Mouse (Mus musculus) fibroblast of lung, adult 2 months (primary cell): ENCODE measurements around the gene Fam117b.

Source experiments
- DNase-seq: peaks from one replicate; pipeline ENCODE4 v3.0.0-alpha.2; 2011; ENCODE audit warnings: low read depth

The Fam117b gene

GRCm38 (mm10) chr1:59913195-59913868 lies 526 bp downstream of the Fam117b start:
- DNase-seq: no peak

DNA sequence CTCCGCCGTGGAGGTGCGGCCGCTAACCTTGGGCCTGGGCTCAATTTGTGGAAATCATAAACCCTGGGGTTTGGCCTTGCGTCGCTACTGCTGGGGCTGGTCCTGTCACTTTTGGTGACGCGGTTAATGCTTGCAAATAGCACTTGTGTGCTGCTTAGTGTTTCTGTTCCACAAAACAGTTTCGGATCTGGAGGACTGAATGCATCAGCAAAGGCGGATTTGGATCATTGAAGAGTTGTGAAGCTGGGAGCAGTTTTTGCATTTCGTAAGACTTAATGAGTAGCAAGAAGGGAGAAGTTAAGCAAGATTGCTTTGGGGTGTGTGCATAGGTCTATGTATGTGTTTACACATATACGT lies 1.0 kb downstream of the Fam117b start:
- no peak for DNase-seq

GRCm38 (mm10) chr1:59914799-59915198 lies 2.0 kb downstream of the Fam117b start:
- no peak for DNase-seq

- DNase-seq: no peak
These were observed 3.2 kb downstream of the Fam117b start for GRCm38 (mm10) chr1:59915843-59916610.

GRCm38 (mm10) chr1:59917401-59917800 lies 4.6 kb downstream of the Fam117b start:
- no peak for DNase-seq

DNA sequence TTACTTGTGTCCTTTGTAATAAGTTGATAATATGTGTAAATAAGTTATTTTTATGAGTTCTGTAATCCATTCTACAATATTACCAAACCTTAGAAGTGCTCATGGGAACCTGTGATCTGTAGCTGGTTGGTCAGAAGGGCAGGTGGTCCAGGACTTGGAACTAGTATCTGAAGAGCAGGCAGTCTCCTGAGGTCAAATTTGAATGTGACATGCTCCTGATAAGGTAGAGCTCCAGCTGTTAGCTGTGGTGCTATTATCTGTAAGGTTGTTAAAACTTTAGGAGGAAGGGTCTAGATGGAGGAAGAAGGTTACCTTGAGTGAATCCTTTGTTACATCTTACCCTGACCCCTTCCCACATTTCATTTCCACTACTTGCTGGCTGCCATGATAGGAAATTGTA lies 5.3 kb downstream of the Fam117b start:
- no peak for DNase-seq

DNA sequence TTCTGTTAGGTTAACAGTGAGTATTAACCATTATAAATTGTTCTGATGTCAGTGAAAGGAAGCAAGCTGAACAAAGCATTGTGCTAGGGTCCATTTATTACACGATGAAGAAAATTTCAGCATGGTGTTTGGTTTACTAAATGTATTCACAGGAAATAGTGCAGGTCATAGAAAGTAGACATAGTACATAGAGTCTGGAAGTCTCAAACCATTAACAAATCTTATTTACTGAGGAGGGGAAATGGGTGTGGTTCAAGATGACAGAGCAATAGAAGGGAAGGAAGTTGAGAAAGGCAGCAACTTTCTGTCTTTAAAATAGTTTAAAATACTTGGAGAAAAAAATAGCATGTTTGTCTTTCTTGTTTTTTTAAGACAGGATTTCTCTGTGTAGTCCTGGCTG lies 10.4 kb downstream of the Fam117b start:
- DNase-seq: no peak

- no peak for DNase-seq
These were observed 10.9 kb downstream of the Fam117b start for GRCm38 (mm10) chr1:59923673-59924072.

GRCm38 (mm10) chr1:59924411-59924810 lies 11.6 kb downstream of the Fam117b start:
- no peak for DNase-seq

DNA sequence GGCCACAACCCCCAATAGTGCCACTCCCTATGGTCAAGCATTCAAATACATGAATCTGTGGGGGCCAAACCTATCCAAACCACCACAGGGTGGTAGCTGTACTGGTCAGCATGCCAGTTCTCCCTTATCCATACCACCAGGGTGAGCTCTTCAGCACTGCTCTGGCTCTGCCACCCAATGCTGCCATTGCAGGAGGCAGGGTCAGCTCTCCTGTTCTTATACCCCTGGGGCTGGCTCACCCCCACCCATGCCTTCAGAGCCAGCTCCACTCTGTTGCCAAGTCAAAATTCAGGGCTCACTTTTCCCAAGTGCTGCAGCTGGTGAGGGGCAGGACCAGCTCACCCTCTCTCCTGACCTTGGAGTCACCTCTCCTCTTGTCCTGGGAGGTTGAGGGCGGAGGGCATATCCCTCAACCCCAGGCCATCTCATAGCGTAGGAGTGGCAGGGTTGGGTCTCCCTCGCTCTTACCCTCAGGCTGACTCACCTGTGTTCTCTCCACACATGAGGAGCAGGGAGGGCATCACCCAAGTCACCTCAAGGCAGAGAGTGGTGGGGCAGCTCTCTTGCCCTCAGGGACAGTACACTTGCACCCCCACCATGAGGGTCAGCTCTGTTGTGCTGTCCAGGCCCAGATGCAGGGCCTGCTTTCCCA lies 13.3 kb downstream of the Fam117b start:
- DNase-seq: no peak

- no peak for DNase-seq
These were observed 14.4 kb downstream of the Fam117b start for GRCm38 (mm10) chr1:59927131-59927680.

GRCm38 (mm10) chr1:59930926-59931325 lies 18.1 kb downstream of the Fam117b start:
- DNase-seq: no peak

DNA sequence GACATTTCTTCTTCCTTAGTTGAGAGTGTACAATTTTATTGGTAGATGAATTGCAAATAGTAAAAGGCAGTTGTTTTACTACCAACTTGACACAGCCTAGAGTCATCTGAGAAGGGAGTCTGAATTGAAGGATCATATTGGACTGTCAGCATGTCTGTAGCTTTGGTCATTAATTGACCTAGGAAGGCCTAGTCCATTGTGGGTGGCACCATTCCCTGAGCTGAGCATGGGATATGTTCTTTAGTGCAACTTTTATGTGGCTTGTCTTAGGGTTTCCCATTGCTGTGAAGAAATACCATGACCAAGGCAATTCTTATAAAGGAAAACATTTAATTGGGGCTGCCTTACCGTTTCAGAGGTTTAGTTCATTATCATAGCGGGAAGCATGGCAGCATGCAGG lies 20.2 kb downstream of the Fam117b start:
- DNase-seq: no peak

- no peak for DNase-seq
These were observed 28.3 kb downstream of the Fam117b start for GRCm38 (mm10) chr1:59941063-59941462.

DNA sequence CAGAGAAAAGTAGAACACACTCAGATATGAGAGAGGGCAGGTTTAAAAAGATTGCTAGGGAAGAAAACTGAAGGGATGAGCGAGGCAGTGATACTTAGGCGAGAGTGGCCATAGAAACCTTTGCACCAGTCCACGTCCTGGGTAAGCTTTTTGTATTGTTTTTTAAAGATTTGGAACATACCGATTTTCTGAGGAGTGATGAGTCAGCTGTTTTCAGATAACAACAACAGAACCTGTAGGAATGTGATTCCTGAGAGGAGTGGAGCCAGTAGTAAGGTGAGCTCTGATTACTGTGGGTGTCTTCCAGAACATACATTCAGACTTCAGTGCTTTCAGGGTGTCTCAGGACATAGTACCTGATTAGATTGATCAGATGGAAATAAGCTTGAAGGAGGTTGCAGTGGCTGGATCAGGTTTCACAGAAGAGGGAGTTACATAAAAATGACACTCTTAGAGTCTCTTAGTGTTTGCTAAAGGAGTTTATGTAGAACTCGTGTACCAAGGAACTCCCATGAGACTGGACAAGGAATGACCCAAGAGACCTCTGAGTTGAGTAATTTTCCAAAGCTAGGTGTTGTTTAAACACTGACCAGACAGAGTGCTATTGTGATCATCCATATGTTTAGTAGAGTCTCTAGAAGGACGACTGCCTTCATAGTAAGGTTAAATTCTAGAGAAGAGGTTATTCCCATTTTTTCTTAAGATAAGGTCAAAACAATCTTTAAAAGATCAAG lies 29.4 kb downstream of the Fam117b start:
- DNase-seq: no peak

GRCm38 (mm10) chr1:59943825-59944224 lies 31.0 kb downstream of the Fam117b start:
- no peak for DNase-seq

DNA sequence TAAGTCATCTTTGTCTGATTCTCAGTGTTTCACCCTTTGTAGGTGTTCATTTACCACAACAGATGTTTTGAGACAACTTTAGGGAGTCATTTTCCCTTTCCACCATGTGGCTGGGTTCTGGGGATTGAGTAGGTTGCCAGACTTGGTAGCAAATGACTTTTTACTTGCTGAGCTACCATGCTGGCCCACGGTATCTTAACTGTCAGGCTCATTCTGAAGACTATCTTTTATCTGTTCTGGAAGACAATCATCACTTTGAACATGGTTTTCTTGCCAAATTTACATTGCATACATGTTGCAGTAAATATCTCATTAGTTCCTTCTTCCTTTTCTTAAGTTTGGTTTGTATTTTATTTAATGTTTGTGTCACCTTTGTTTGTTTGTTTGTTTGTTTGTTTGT lies 33.2 kb downstream of the Fam117b start:
- no peak for DNase-seq

DNA sequence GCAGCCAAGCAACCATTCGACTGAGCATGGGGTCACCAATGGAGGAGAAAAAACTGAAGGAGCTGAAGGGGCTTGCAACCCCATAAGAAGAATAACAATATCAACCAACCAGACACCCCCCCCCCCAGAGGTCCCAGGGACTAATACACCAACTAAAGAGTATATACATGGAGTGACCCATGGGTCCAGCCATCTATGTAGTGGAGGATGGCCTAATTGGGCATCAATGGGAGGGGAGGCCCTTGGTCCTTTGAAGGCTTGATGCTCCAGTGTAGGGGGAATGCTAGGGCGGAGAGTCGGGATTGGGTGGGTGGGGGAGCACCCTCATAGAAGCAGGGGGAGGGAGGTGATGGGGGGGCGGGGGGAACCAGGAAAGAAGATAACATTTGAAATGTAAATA lies 34.7 kb downstream of the Fam117b start:
- no peak for DNase-seq

DNA sequence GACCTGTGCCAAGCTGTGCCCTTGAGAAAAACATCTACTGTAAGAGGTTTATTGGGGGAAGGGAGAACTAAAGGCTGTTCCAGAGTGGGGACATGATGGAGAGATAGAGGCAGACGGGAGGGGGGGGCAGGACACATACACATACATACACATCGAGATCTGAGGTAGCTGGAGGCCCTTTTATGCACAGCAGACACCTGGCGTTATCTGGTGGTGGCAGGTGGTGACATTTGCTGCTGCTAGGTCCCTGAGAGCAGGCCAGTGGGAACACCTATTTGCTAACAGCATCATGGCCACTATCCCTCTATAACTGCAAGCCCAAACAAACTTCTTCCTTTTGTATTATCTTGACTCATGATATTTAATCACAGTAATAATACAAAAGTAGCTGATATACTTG lies 44.4 kb downstream of the Fam117b start:
- DNase-seq: no peak

DNA sequence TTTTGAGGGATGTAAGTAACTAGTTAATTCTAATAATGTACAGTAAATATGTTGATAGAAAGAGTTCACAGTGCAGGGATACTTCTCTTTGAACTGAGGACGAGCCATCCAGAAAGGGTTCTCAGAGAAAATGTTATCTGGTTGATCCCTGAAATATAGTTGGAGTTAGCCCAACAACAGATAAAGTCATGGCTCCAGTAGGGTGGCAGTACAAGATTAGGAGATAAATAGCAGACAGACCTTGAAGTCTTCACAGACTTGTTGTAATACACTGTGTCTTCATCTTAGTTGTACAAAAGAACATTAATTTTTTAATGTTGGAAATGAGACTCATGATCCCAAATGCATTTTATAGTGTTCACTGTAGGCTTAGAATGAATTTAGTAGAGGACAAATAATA lies 47.1 kb downstream of the Fam117b start:
- DNase-seq: no peak

GRCm38 (mm10) chr1:59966171-59966785 lies 53.5 kb downstream of the Fam117b start:
- no peak for DNase-seq

- no peak for DNase-seq
These were observed 54.5 kb downstream of the Fam117b start for GRCm38 (mm10) chr1:59967291-59967690.
